Mouse (Mus musculus): Measurements from ENCODE around the gene Olfr1176.
A peak's percentile ranks its signal among the peaks of the same experiment; 100 is the strongest.

Gene Olfr1176

DNA sequence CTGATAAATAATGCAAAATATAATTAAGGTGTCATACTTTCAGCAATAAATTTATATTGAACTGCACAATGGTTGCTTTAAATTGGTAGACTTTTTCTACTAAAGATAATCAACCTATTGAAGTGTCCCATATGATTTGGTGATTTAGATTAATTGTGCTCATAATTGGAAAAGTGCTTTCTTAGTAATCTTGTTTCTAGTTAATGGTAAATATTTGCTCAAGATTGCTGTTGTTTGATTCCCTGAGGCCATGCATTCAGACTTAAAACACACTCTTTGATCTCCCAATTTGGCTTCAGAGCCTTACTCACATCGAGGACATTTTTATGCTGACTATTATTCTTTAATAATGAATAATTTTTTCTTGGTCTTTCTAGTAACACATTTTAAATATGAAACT, at the start of gene Olfr1176:
Gene Olfr1176 (plus strand): TSS at position 301 of the 400 bp plus-strand sequence.
- DNase-seq (ENCODE audit: low spot score), result no peak

GRCm38 (mm10) chr2:88315035-88315434, 21.5 kb upstream of the Olfr1176 start, which contains the start of gene Olfr1174-ps:
Olfr1174-ps (minus strand) TSS chr2:88315135.
- DNase-seq (ENCODE audit: low spot score), result no peak

DNA sequence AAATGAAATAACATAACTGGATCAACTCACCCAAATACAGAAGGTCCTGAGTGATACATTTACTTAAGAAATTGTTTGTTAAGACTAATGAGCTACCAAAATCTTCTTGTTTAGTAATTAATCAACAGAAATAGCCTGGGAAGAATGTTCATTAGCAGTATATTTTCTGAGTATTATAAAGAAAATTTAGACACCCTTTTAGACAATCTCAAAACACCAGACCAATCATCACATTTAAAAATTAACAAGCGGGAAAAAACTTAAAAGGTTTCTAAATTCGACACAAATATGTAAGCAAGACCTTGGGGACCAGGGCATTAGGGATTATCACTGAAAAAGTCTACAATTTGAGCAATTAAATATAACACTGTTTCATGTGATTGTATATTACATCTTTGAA, 9.4 kb upstream of the Olfr1176 start, which contains the start of gene Olfr1175-ps:
Gene Olfr1175-ps (minus strand): TSS at position 101 of the 400 bp plus-strand sequence.
- DNase-seq (ENCODE audit: low spot score), result no peak

DNA sequence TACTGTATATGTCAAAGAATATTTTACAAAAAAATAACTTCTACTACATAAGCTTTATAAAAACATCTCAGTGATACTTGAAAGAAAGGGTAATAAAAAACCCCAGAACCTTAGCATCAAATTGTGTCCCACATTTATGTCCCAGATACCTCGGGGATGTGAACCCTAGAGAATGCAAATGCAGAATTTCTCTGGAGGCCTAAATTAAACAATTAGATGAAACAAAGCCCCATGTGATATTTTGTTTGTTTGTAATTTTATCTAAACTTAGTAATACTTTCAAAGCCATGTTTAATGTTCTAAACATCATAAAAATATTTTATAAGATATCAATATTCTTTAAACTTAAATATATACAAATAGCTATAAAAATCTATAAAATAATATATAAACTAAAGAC, 9.9 kb downstream of the Olfr1176 start, which contains the start of gene Olfr1177-ps:
Gene Olfr1177-ps (minus strand): TSS at position 101 of the 400 bp plus-strand sequence.
- DNase-seq (ENCODE audit: low spot score), result no peak

DNA sequence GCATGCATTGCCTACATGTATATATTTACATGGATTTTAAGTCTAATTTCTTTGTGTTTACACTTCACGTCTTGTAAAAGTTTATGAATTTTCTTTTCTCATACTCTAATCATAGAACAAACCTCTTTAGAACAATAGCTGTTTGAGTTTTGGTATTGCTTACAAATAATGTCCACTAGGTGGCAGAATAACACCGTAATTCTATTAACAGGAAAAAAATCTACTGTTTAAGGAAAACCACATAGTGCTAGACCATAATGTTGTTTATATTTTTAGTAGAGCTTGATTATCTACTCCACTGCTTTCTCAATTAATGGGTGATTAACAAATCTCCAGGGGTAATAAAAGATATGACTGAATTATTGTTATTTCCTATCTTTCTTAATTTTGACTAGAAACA, 19.8 kb downstream of the Olfr1176 start:
- peak; percentile 75 for DNase-seq (ENCODE audit: low spot score)

- no peak for DNase-seq (ENCODE audit: low spot score)
Observed at GRCm38 (mm10) chr2:88386762-88387161, 50.2 kb downstream of the Olfr1176 start, which contains the start of gene Olfr1178. Olfr1178 (plus strand) TSS chr2:88387062.
